Mouse (Mus musculus): ENCODE data around the gene Gbgt1.

DNA sequence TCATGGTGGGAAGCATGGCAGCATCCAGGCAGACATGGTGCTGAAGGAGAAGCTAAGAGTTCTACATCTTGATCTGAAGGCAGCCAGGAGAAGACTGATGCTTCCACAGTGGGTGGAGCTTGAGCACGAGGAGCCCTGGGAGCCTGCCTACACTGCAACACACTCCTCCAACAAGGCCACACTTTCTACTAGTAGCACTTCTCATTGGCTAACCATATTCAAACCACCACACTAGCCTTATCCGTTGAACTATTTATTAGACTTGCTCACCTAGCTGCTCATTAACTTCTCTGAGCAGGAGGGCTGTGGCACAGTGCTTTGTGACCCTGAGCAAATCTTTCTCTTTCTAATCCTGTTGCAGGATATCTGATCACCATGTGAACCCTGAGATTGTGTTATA is 12.8 kb upstream of the Gbgt1 start:
- TF ChIP-seq CTCF (IDR thresholded peaks at IDR 0.05; ENCODE audit: low read depth): no peak
- TF ChIP-seq EP300 (IDR thresholded peaks at IDR 0.05; ENCODE audit: low read depth): no peak

Data from liver, postnatal 0 days (tissue).